Mouse (Mus musculus): ENCODE measurements at regions not wholly inside any gene's neighbourhood (a gene's known extent, or its start where the extent isn't known, plus 50 kb on each side); places are given as distances from the start of the nearest gene placed in this dataset.

GRCm38 (mm10) chr17:89281321-89281720, 80.8 kb upstream of the Fshr start:
- TF ChIP-seq POLR2A (IDR thresholded peaks at IDR 0.05; ENCODE audit: extremely low read depth, insufficient read depth, low read length) (no peak), CTCF (IDR thresholded peaks at IDR 0.05; ENCODE audit: low read depth, low read length) (no peak)

Measured in liver, adult 2 months (tissue).